Mouse (Mus musculus) G1E (cell line): Measurements from ENCODE around the gene Rnf114.

Experiments
- CTCF ChIP-seq: IDR thresholded peaks from 2 replicates; pipeline ENCODE4 v1.5.1; 2012; ENCODE audit warnings: low read depth, low read length, inconsistent platforms, mixed read lengths
- GATA1 ChIP-seq: IDR thresholded peaks from 2 replicates; pipeline ENCODE4 v1.6.1; 2012; ENCODE audit warnings: borderline replicate concordance, low read length, inconsistent platforms, mixed read lengths
- GATA2 ChIP-seq: IDR thresholded peaks from 2 replicates; pipeline ENCODE4 v1.6.1; 2012; ENCODE audit warnings: low read depth, low read length, inconsistent platforms, borderline replicate concordance
- POLR2AphosphoS5 ChIP-seq: IDR thresholded peaks from 2 replicates; pipeline ENCODE4 v1.6.1; 2012; ENCODE audit warnings: low read depth, low read length, inconsistent platforms; ENCODE audit not compliant: insufficient replicate concordance
- TAL1 ChIP-seq: conservative IDR thresholded peaks from 2 replicates; pipeline ENCODE4 v1.6.1; 2012; ENCODE audit warnings: low read depth, low read length, inconsistent platforms, mixed read lengths

GRCm38 (mm10) chr2:167490813-167491525 lies 1.5 kb upstream of the Rnf114 start:
- TF ChIP-seq CTCF = no peak
- no peak for TF ChIP-seq GATA1
- TF ChIP-seq TAL1 = no peak
- TF ChIP-seq POLR2AphosphoS5 = no peak
- TF ChIP-seq GATA2 = no peak
